18 mouse cellular contexts compared by ENCODE assay signal in genomic region chr11:81560374-81560773, GRCm38 (mm10).
"Had no signal": no experiment of that assay in that cellular context is flagged by ENCODE, and none has a peak within 500 bp of the region (broad histone marks: within the 10 kb centered on the region; RNA-seq: fewer than 3 reads in every experiment).

No protein-coding gene starts in this region.

- H3K4me3 ChIP-seq: midbrain, embryonic 10.5 days; midbrain, embryonic 12.5 days; myocyte; neural tube, embryonic 13.5 days; neural tube, embryonic 15.5 days had no signal

- ATAC-seq: midbrain, embryonic 16.5 days had no signal

- H3K36me3 ChIP-seq: midbrain, embryonic 10.5 days; midbrain, embryonic 12.5 days; neural tube, embryonic 13.5 days; neural tube, embryonic 15.5 days had no signal

- H3K27me3 ChIP-seq: midbrain, embryonic 12.5 days; neural tube, embryonic 13.5 days; neural tube, embryonic 15.5 days had no signal

- H3K27ac ChIP-seq: midbrain, embryonic 10.5 days; midbrain, embryonic 12.5 days; neural tube, embryonic 13.5 days; neural tube, embryonic 15.5 days had no signal

- H3K9ac ChIP-seq: lung, embryonic 14.5 days; midbrain, embryonic 12.5 days; neural tube, embryonic 13.5 days; neural tube, embryonic 15.5 days had no signal

- H3K4me2 ChIP-seq: lung, embryonic 14.5 days; midbrain, embryonic 12.5 days; neural tube, embryonic 13.5 days; neural tube, embryonic 15.5 days had no signal

- DNase-seq: lung, embryonic 14.5 days; lung, postnatal 10 days; lung, postnatal 4 days; midbrain, embryonic 14.5 days; retina, postnatal 1 day; right cerebral cortex, adult 18-20 months; right cerebral cortex, postnatal 25 days; right cerebral cortex, postnatal 4 days; spleen, adult 18-20 months; thymus, adult 18-20 months; thymus, postnatal 14 days; thymus, postnatal 36 days had no signal

- H3K4me1 ChIP-seq: midbrain, embryonic 10.5 days; midbrain, embryonic 12.5 days; neural tube, embryonic 13.5 days had no signal

- H3K9me3 ChIP-seq: midbrain, embryonic 10.5 days; midbrain, embryonic 12.5 days; neural tube, embryonic 13.5 days; neural tube, embryonic 15.5 days had no signal
